Mouse (Mus musculus): ENCODE results near the gene Anxa9.
A peak's percentile ranks its signal among the peaks of the same experiment; 100 is the strongest.
"Not testable (repeated sequence)": the region's sequence is repeated elsewhere in the genome, so short reads cannot be mapped to it uniquely, and the experiment has no call there.

The Anxa9 gene

GRCm38 (mm10) chr3:95307100-95307499, at the start of gene Anxa9:
Anxa9 (minus strand) TSS chr3:95307176.
- DNase-seq (ENCODE audit: low spot score), result peak; percentile 78

GRCm38 (mm10) chr3:95355911-95356544, 49.1 kb upstream of the Anxa9 start:
- DNase-seq (ENCODE audit: low spot score), result not testable (repeated sequence)

- no peak for DNase-seq (ENCODE audit: low spot score)
These were observed 42.5 kb upstream of the Anxa9 start for GRCm38 (mm10) chr3:95349491-95349890.

- not testable (repeated sequence) for DNase-seq (ENCODE audit: low spot score)
These were observed 41.4 kb upstream of the Anxa9 start for GRCm38 (mm10) chr3:95348343-95348742.

- no peak for DNase-seq (ENCODE audit: low spot score)
These were observed 39.5 kb upstream of the Anxa9 start for GRCm38 (mm10) chr3:95346454-95346853.

- not testable (repeated sequence) for DNase-seq (ENCODE audit: low spot score)
These were observed 36.5 kb upstream of the Anxa9 start for GRCm38 (mm10) chr3:95343356-95344000.

GRCm38 (mm10) chr3:95338251-95338650, 31.3 kb upstream of the Anxa9 start:
- no peak for DNase-seq (ENCODE audit: low spot score)

GRCm38 (mm10) chr3:95337345-95337744, 30.4 kb upstream of the Anxa9 start:
- DNase-seq (ENCODE audit: low spot score), result no peak

GRCm38 (mm10) chr3:95331528-95331927, 24.6 kb upstream of the Anxa9 start:
- DNase-seq (ENCODE audit: low spot score), result no peak

- DNase-seq (ENCODE audit: low spot score), result no peak
These were observed 21.9 kb upstream of the Anxa9 start for GRCm38 (mm10) chr3:95328803-95329404.

GRCm38 (mm10) chr3:95324454-95325144, 17.6 kb upstream of the Anxa9 start:
- no peak for DNase-seq (ENCODE audit: low spot score)

GRCm38 (mm10) chr3:95323429-95323828, 16.5 kb upstream of the Anxa9 start:
- no peak for DNase-seq (ENCODE audit: low spot score)

- DNase-seq (ENCODE audit: low spot score), result no peak
These were observed 13.0 kb upstream of the Anxa9 start for GRCm38 (mm10) chr3:95319701-95320625.

GRCm38 (mm10) chr3:95319110-95319509, 12.1 kb upstream of the Anxa9 start:
- DNase-seq (ENCODE audit: low spot score), result no peak

- no peak for DNase-seq (ENCODE audit: low spot score)
These were observed 11.6 kb upstream of the Anxa9 start for GRCm38 (mm10) chr3:95318548-95318947.

- DNase-seq (ENCODE audit: low spot score), result no peak
These were observed 10.6 kb upstream of the Anxa9 start for GRCm38 (mm10) chr3:95317414-95318080.

GRCm38 (mm10) chr3:95315844-95316550, 9.0 kb upstream of the Anxa9 start:
- DNase-seq (ENCODE audit: low spot score), result no peak

- peak; percentile 87 for DNase-seq (ENCODE audit: low spot score)
These were observed 8.3 kb upstream of the Anxa9 start for GRCm38 (mm10) chr3:95315094-95315843.

GRCm38 (mm10) chr3:95314486-95315093, 7.6 kb upstream of the Anxa9 start, which contains the start of gene Cers2:
Cers2 (plus strand) TSS chr3:95314791.
- no peak for DNase-seq (ENCODE audit: low spot score)
